ENCODE assay signal across 20 mouse cellular contexts in genomic region chr1:181313046-181313415, GRCm38 (mm10). TPM values are rescaled to one million over a fixed set of nuclear protein-coding genes. Genes with fewer than 3 reads are reported as not detected.
"Had no signal": no experiment of that assay in that cellular context is flagged by ENCODE, and none has a peak within 500 bp of the region (broad histone marks: within the 10 kb centered on the region; RNA-seq: fewer than 3 reads in every experiment).

No protein-coding gene starts in this region.

- H3K27me3 ChIP-seq: lung, embryonic 15.5 days had no signal

- H3K36me3 ChIP-seq: liver, embryonic 15.5 days; lung, embryonic 15.5 days had no signal

- DNase-seq: kidney, adult 18-20 months; kidney, adult 9 months; kidney, postnatal 14 days; kidney, postnatal 4 days; layer of hippocampus, postnatal 36 days; lung, adult 18-20 months; lung, postnatal 10 days; lung, postnatal 36 days; midbrain, embryonic 14.5 days; right cerebral cortex, postnatal 25 days; spleen, adult 18-20 months; thymus, adult 18-20 months; thymus, postnatal 36 days had no signal

- H3K4me3 ChIP-seq: layer of hippocampus, adult 2 months; left cerebral cortex, adult 2 months; liver, embryonic 15.5 days; lung, embryonic 15.5 days had no signal

RNA-seq across cellular contexts. Expression of gene Cnih3, which starts 39.4 kb away (rescaled TPM):
- total RNA-seq: liver, adult 2 months; megakaryocyte-erythroid progenitor cell, adult 5-6 weeks had no signal
- polyA plus RNA-seq: limb, embryonic 11.5 days; liver, adult 2 months had no signal
